Mouse (Mus musculus) thymus, adult 2 months (tissue): ENCODE measurements at regions not wholly inside any gene's neighbourhood (a gene's known extent, or its start where the extent isn't known, plus 50 kb on each side); places are given as distances from the start of the nearest gene placed in this dataset.

Source experiments
- CTCF ChIP-seq: fragments of 200-500 bp; IDR thresholded peaks from 2 replicates; pipeline ENCODE4 v1.5.1; 2012; ENCODE audit warnings: mild to moderate bottlenecking, control low read depth, low read length, moderate library complexity, borderline replicate concordance; ENCODE audit not compliant: control insufficient read depth, poor library complexity, insufficient read depth; ENCODE audit errors: extremely low read depth
- POLR2A ChIP-seq: fragments of 200-500 bp; IDR thresholded peaks from 2 replicates; pipeline ENCODE4 v1.6.1; 2012; ENCODE audit warnings: mild to moderate bottlenecking, low read length, control low read depth, moderate library complexity; ENCODE audit not compliant: control insufficient read depth, poor library complexity, insufficient read depth; ENCODE audit errors: extremely low read depth

GRCm38 (mm10) chr3:41407520-41407919, 148.0 kb upstream of the Jade1 start:
- TF ChIP-seq CTCF (no peak), POLR2A (no peak)
